Mouse (Mus musculus) limb, embryonic 14.5 days (tissue): ENCODE data around the gene Exoc6b. TPM values are rescaled to one million over a fixed set of nuclear protein-coding genes. Genes with fewer than 3 reads are reported as not detected.

Experiments
- ATAC-seq: fragments of 200-750 bp; cut with Nextera tagmentation; 2 replicates; pipeline ENCODE4 v1.8.0; 2017; ENCODE audit warnings: low read depth, moderate number of reproducible peaks, moderate TSS enrichment; ENCODE audit not compliant: low FRiP score
- DNase-seq: peaks from one replicate; pipeline ENCODE4 v3.0.0-alpha.2; 2015; ENCODE audit warnings: low spot score
- H3K27ac ChIP-seq: fragments of 300-500 bp; sonication (generic); replicated peaks from 2 replicates; pipeline ENCODE4 v1.5.1; 2014; ENCODE audit warnings: low read depth, mild to moderate bottlenecking, low read length, moderate library complexity, mixed read lengths
- H3K27me3 ChIP-seq: fragments of 300-500 bp; sonication (generic); 2 replicates; pipeline ENCODE4 v1.6.1; 2014; ENCODE audit warnings: low read length, mixed read lengths; ENCODE audit not compliant: control insufficient read depth, insufficient read depth
- H3K36me3 ChIP-seq: fragments of 300-500 bp; sonication (generic); 2 replicates; pipeline ENCODE4 v1.6.1; 2014; ENCODE audit warnings: mild to moderate bottlenecking, low read length, moderate library complexity, mixed read lengths; ENCODE audit not compliant: control insufficient read depth, insufficient read depth
- H3K4me1 ChIP-seq: fragments of 300-500 bp; sonication (generic); 2 replicates; pipeline ENCODE4 v1.6.1; 2014; ENCODE audit warnings: antibody characterized with exemption, low read length, mixed read lengths; ENCODE audit not compliant: control insufficient read depth, insufficient read depth
- H3K4me2 ChIP-seq: fragments of 300-500 bp; sonication (generic); replicated peaks from 2 replicates; pipeline ENCODE4 v1.6.1; 2014; ENCODE audit warnings: low read depth, mild to moderate bottlenecking, low read length, moderate library complexity; ENCODE audit not compliant: severe bottlenecking
- H3K4me3 ChIP-seq: fragments of 300-500 bp; sonication (generic); replicated peaks from 2 replicates; pipeline ENCODE4 v1.5.1; 2014; ENCODE audit warnings: low read length
- H3K9ac ChIP-seq: fragments of 300-500 bp; sonication (generic); 2 replicates; pipeline ENCODE4 v1.6.1; 2014; ENCODE audit warnings: mild to moderate bottlenecking, low read depth, low read length, moderate library complexity; ENCODE audit not compliant: severe bottlenecking
- H3K9me3 ChIP-seq: fragments of 300-500 bp; sonication (generic); 2 replicates; pipeline ENCODE4 v1.6.1; 2016; ENCODE audit warnings: low read length; ENCODE audit not compliant: control insufficient read depth
- POLR2A ChIP-seq: fragments of 200-500 bp; IDR thresholded peaks from 2 replicates; pipeline ENCODE4 v1.8.0; 2012; ENCODE audit warnings: inconsistent platforms, mild to moderate bottlenecking, moderate library complexity, borderline replicate concordance; ENCODE audit not compliant: insufficient read depth, insufficient read length; ENCODE audit errors: extremely low read depth
- WGBS: fragments of 180-500 bp; shearing (Covaris S2); extraction: QIAGEN DNeasy Blood & Tissue Kit; methylation state at CpG from one replicate; pipeline ENCODE4 v1.1.7; 2014; 5-methylcytosine and 5-hydroxymethylcytosine counted together
- polyA plus RNA-seq, 2 experiments: library from polyadenylated mRNA; depleted of rRNA in 1 of 2; stranded (reverse) in 1 of 2; unstranded in 1 of 2; fragments of >200 nt; fragmentation: Nextera tagmentation in 1 of 2; extraction: Ambion mirVana in 1 of 2; gene quantifications; 2 replicates each; pipeline versions ENCODE4 v1.2.1 to v1.2.3; 2012 to 2014

Exoc6b gene
- polyA plus RNA-seq, 2 experiments, result 16.1 to 40.7 TPM

DNA sequence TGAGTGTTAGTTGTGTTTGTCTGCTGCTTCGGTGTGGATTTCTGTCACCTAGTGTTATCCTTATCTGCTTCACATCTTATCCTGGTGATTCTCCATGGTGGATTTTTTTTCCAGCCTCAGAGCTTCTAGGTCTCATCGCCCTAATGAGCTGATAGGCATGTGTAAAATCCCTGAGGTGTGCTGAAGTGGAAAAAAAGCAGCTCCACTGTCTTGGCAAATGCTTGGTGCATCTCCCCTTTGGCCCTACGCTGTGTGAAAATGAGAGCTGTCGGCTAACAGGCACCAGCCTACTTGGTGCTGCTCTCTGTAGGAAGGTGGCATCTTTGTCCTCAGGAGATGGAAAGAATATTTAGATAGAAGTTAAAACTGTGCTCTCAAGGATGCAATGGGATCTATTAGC, 422.1 kb downstream of the Exoc6b start:
- Histone ChIP-seq H3K9me3 (no peaks in the 10 kb centered on the region), H3K4me3 (no peak overlapping the region), H3K36me3 (no peaks in the 10 kb centered on the region), H3K27ac (no peak overlapping the region), H3K27me3 (no peaks in the 10 kb centered on the region), H3K9ac (no peak overlapping the region), H3K4me1 (0 out of 2 replicates have a peak, but pooled peaks cover 6% of the 10 kb centered on the region), H3K4me2 (no peak overlapping the region)
- no peak for TF ChIP-seq POLR2A
- ATAC-seq (no peak), DNase-seq (no peak)
- 66% methylated on average over 4 of the region's 4 CpGs for WGBS

DNA sequence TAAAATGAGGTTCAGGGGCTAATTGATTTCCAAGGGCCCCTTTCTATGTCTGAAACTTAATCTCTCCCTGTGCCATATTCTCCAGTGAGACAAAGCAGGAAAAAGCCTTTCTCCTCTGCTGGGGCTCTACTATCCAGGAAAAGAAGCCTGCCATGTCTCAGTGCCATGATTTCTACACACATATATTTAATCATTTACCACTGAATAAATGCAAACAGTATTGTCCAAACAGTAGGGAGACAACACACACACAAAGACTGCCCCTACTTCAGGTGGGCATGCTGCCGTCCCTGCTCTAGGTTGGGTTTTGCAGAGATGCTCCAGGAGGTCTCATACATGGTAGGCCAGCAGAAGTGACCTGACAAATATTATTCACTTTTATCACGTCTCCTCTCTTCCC, 422.6 kb downstream of the Exoc6b start:
- Histone ChIP-seq H3K36me3 (no peaks in the 10 kb centered on the region), H3K4me3 (no peak overlapping the region), H3K9ac (no peak overlapping the region), H3K9me3 (no peaks in the 10 kb centered on the region), H3K4me1 (0 out of 2 replicates have a peak, but pooled peaks cover 6% of the 10 kb centered on the region), H3K4me2 (no peak overlapping the region), H3K27me3 (no peaks in the 10 kb centered on the region), H3K27ac (no peak overlapping the region)
- TF ChIP-seq POLR2A, result no peak
- 78% methylated on average over 2 of the region's 2 CpGs for WGBS
- DNase-seq (no peak), ATAC-seq (no peak)

DNA sequence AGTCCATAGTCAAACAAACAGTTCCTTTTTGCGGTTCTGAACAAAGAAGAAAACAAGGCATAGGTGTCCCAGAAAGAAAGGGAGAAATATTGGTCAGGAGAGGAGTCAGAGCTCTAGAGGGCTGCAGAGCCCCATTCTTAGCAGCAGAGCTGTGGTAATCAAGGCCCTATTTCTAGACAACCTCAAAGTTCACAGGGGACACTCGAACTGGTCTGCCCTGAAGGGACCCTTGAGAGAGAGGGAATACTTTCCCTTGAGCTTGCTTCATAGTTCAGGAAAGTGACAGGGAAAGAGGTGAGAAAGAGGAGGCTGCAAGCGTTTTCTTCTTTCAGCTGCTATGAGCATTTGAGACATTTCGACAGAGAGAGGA, 428.3 kb downstream of the Exoc6b start:
- H3K4me1 ChIP-seq, result no peaks in the 10 kb centered on the region
- no peaks in the 10 kb centered on the region for H3K36me3 ChIP-seq
- H3K4me2 ChIP-seq, result no peak overlapping the region
- no peak for TF ChIP-seq POLR2A
- no peak for DNase-seq
- WGBS, result 56% methylated on average over 4 of the region's 4 CpGs
- ATAC-seq, result no peak
- H3K4me3 ChIP-seq, result no peak overlapping the region
- H3K27ac ChIP-seq, result no peak overlapping the region
- H3K9me3 ChIP-seq, result no peaks in the 10 kb centered on the region
- no peak overlapping the region for H3K9ac ChIP-seq
- H3K27me3 ChIP-seq, result no peaks in the 10 kb centered on the region

DNA sequence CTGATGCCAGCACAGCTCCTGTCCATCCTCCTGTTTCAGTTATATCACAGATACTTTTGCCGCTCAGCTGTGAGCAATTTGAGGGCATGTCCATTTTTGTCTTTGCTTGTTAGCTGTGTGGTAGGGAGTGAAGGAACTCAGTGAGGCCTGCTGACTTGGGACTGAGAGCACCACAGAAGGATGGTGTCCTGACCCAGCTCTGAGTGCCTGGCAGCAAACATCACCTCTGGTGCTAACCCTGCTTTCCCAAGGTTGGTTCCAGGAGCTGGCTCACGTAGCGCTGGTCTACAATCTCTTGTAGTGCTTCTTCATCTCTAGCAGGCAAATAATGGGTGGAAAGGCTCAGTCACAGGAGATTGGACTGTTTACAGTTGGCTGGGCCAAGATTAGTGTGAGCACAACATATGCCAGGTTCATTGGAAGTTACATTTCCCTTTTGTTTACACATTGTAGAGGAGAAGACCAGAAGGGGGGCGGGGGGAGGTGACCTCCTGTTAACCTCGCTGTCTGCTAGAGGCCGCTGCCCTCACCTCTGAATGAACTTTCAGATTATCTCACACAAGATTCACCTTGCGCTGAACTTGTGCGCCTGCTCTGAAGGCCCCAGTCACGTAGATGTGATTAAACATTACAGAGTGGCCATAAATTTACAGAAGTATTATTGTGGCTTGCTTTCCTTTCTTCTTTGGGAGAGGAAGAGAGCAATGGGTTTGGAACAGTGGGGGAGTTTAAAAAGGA, 428.8 kb downstream of the Exoc6b start:
- Histone ChIP-seq H3K4me2 (no peak overlapping the region), H3K4me1 (no peaks in the 10 kb centered on the region), H3K4me3 (no peak overlapping the region), H3K27me3 (no peaks in the 10 kb centered on the region), H3K9me3 (no peaks in the 10 kb centered on the region), H3K9ac (no peak overlapping the region), H3K27ac (no peak overlapping the region), H3K36me3 (no peaks in the 10 kb centered on the region)
- DNase-seq (no peak), ATAC-seq (no peak)
- no peak for TF ChIP-seq POLR2A
- 44% methylated on average over 9 of the region's 9 CpGs for WGBS

DNA sequence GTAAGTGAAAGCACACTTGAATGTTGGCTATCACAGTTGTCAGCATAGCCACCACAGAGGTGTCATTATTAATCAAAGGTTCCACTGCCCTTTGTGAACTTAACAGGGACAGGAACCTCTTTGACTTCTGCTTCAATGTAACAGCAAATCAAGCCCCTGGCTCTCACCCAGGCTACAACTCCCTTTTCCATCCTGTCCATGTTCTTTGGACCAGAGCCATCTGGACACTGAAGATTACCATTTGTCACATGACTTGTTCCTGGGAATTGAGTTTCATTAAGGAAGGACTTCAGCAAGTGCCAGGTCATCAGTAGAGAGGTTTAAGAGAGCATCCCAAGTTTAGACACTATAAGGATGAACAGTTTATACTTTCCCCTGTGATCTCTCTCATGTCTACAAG, 431.1 kb downstream of the Exoc6b start:
- ATAC-seq, result no peak
- no peaks in the 10 kb centered on the region for H3K36me3 ChIP-seq
- no peak for TF ChIP-seq POLR2A

More for the DNA sequence above, 431.1 kb downstream of the Exoc6b start:
- H3K4me3 ChIP-seq, result no peak overlapping the region
- no peak overlapping the region for H3K27ac ChIP-seq
- no peak overlapping the region for H3K9ac ChIP-seq
- no peaks in the 10 kb centered on the region for H3K9me3 ChIP-seq
- no peak overlapping the region for H3K4me2 ChIP-seq
- no peaks in the 10 kb centered on the region for H3K27me3 ChIP-seq
- no peaks in the 10 kb centered on the region for H3K4me1 ChIP-seq
- DNase-seq, result no peak
